Mouse (Mus musculus): ENCODE data around the gene Usp25. TPM values are rescaled to one million over a fixed set of nuclear protein-coding genes. Genes with fewer than 3 reads are reported as not detected.

Gene Usp25
- polyA plus RNA-seq, 1 experiment from 2014 or later = 29.8 TPM

DNA sequence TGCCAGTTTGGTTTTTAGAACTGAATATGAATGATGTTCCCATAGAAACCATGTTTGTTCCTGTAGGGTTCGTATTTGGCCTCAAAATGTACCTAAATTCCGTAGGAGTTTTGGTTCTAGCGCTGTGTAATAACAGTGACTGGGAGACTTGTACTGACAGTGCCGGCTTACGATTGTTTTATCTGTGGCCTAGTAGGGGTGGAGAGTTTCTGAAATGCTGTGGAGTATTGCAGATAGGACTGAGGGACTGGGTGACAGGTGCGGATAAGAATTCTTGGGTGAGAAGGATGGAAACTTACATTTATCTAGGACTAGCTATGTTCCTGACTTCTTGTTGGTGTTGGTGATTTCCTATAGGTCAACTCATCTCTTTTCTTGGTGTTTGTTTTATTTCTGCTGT is 13.4 kb downstream of the Usp25 start:
- no peak overlapping the region for H3K9ac ChIP-seq (replicated peaks; ENCODE audit: low read length)
- no peaks in the 10 kb centered on the region for H3K27me3 ChIP-seq (ENCODE audit: control insufficient read depth, insufficient read depth, low read length)
- no peak overlapping the region for H3K27ac ChIP-seq (replicated peaks; ENCODE audit: low read depth, low read length)
- H3K36me3 ChIP-seq (replicated peaks; ENCODE audit: control insufficient read depth, insufficient read depth, low read depth, low read length) = no peaks in the 10 kb centered on the region
- H3K4me1 ChIP-seq (ENCODE audit: control insufficient read depth, insufficient read depth, low read length) = no peaks in the 10 kb centered on the region
- H3K4me2 ChIP-seq (ENCODE audit: low read depth, low read length) = no peak overlapping the region
- no peak for ATAC-seq (replicated peaks; ENCODE audit: insufficient number of reproducible peaks, low FRiP score, low TSS enrichment, low read depth)
- H3K9me3 ChIP-seq (replicated peaks; ENCODE audit: control insufficient read depth, low read length) = no peaks in the 10 kb centered on the region; the same call in 1 of the 2 replicates
- no peak overlapping the region for H3K4me3 ChIP-seq (ENCODE audit: low read depth, low read length)
- no peak for DNase-seq (ENCODE audit: low spot score)
- 96% methylated on average over 6 of the region's 6 CpGs for WGBS

DNA sequence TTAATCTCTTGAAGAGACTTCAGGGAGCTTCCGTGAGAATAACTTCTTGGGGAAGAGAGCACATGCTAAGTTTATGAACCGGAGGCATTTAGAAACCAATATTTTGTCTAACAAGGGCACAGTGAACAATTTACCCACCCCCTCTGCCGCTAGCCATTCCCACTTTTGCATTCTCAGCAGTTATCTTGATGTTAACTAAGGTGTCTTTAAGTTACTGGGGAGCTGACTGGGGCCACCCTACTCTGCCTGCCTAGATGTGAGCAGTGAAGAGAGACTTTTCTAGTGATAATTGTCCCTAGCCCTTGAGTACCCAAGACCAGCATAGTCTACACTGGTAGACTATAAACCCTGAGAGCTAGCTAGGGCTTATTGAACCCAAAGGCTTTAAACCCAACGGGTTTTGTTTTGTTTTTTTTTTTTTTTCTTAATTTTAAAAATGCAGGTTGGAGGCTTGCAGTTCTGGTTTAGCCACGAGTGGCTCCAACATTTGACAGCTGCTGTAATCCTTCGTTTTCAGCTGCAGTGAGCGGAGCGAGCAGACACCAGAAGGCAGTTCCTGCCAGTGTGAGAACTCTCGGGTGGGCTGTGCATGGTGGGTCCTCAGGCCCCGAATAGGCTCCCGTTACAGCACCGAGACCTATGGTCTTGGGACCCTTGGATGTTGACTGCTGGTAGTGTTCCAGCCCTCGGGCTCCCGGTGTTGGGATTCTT is 14.6 kb downstream of the Usp25 start:
- Histone ChIP-seq H3K4me3 (ENCODE audit: low read depth, low read length) (no peak overlapping the region), H3K36me3 (replicated peaks; ENCODE audit: control insufficient read depth, insufficient read depth, low read depth, low read length) (no peaks in the 10 kb centered on the region), H3K9ac (replicated peaks; ENCODE audit: low read length) (no peak overlapping the region), H3K4me2 (ENCODE audit: low read depth, low read length) (no peak overlapping the region), H3K4me1 (ENCODE audit: control insufficient read depth, insufficient read depth, low read length) (no peaks in the 10 kb centered on the region), H3K9me3 (replicated peaks; ENCODE audit: control insufficient read depth, low read length) (no peaks in the 10 kb centered on the region; the same call in 1 of the 2 replicates), H3K27ac (replicated peaks; ENCODE audit: low read depth, low read length) (no peak overlapping the region), H3K27me3 (ENCODE audit: control insufficient read depth, insufficient read depth, low read length) (no peaks in the 10 kb centered on the region)
- ATAC-seq (replicated peaks; ENCODE audit: insufficient number of reproducible peaks, low FRiP score, low TSS enrichment, low read depth) = peak; percentile 34; the same call in 1 of the 2 replicates
- 82% methylated on average over 14 of the region's 14 CpGs for WGBS
- no peak for DNase-seq (ENCODE audit: low spot score)

DNA sequence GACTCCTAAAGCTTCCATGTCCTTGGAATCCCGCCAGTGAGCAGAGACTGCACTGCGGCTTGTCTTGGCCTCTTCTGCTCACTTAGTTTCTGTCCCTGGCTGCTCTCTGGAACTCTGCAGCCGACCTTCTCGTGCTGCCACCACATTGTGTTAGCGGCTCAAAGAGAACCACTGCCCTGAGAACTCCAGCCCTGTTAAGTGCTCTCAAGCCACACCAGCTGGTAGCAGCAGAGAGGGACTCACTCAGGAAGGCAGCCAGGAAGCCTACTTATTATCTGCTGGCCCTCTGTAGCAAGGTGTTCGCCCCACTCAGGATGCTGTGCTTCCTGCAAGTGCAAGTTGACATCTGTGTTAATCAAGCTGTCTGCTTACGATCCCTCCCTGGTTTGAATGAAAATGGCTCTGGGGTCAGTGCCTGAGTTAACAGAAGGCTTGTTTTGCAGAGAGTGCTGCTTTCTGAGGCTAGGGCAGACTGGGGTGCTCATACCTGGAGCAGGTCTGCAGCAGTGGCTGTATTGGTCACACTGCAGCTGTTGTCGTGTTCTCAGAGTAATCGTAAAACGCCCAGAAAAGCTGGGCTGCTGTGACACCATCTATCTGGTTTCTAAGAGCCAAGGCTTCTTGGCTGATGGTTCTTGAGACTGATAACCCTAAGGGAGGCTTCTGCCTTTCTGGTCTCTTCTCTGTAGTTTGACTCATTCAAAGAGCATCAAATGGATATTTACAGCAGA is 15.3 kb downstream of the Usp25 start:
- WGBS = 79% methylated on average over 10 of the region's 10 CpGs
- ATAC-seq (replicated peaks; ENCODE audit: insufficient number of reproducible peaks, low FRiP score, low TSS enrichment, low read depth) = 0 out of 2 replicates have a peak, but pooled peaks have one; percentile 23
- H3K4me3 ChIP-seq (ENCODE audit: low read depth, low read length) = no peak overlapping the region

DNA sequence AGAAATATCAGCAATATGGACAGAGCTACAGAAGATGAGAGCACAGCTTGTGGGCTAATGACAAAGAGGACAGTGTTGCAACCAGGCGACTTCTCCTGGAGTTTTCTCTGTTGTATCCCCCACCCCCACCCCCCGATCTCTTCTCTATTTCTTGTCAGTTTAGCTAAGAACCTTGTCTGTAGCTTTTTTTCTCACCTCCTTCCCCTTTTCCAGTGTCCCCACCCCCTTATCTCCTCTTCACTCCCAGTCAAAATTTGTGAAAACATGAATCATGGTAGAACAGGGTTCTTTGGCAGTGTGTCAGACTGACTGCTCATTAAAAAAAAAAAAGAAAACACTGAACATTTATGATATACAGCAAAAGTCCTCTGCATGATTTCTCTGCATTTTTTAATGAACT is 16.9 kb downstream of the Usp25 start:
- no peak overlapping the region for H3K27ac ChIP-seq (replicated peaks; ENCODE audit: low read depth, low read length)
- H3K4me1 ChIP-seq (ENCODE audit: control insufficient read depth, insufficient read depth, low read length) = no peaks in the 10 kb centered on the region
- H3K9ac ChIP-seq (replicated peaks; ENCODE audit: low read length) = no peak overlapping the region
- no peaks in the 10 kb centered on the region for H3K36me3 ChIP-seq (replicated peaks; ENCODE audit: control insufficient read depth, insufficient read depth, low read depth, low read length)
- no peak for ATAC-seq (replicated peaks; ENCODE audit: insufficient number of reproducible peaks, low FRiP score, low TSS enrichment, low read depth)
- no peaks in the 10 kb centered on the region for H3K27me3 ChIP-seq (ENCODE audit: control insufficient read depth, insufficient read depth, low read length)
- H3K4me2 ChIP-seq (ENCODE audit: low read depth, low read length) = no peak overlapping the region
- H3K4me3 ChIP-seq (ENCODE audit: low read depth, low read length) = no peak overlapping the region
- 53% methylated on average over 2 of the region's 2 CpGs for WGBS
- DNase-seq (ENCODE audit: low spot score) = no peak
- no peaks in the 10 kb centered on the region for H3K9me3 ChIP-seq (replicated peaks; ENCODE audit: control insufficient read depth, low read length)

More for the DNA sequence above, 15.3 kb downstream of the Usp25 start:
- Histone ChIP-seq H3K27ac (replicated peaks; ENCODE audit: low read depth, low read length) (no peak overlapping the region), H3K4me2 (ENCODE audit: low read depth, low read length) (no peak overlapping the region), H3K9me3 (replicated peaks; ENCODE audit: control insufficient read depth, low read length) (no peaks in the 10 kb centered on the region; the same call in 1 of the 2 replicates), H3K9ac (replicated peaks; ENCODE audit: low read length) (no peak overlapping the region; the same call in 1 of the 2 replicates), H3K36me3 (replicated peaks; ENCODE audit: control insufficient read depth, insufficient read depth, low read depth, low read length) (no peaks in the 10 kb centered on the region), H3K4me1 (ENCODE audit: control insufficient read depth, insufficient read depth, low read length) (no peaks in the 10 kb centered on the region), H3K27me3 (ENCODE audit: control insufficient read depth, insufficient read depth, low read length) (no peaks in the 10 kb centered on the region)
- no peak for DNase-seq (ENCODE audit: low spot score)

DNA sequence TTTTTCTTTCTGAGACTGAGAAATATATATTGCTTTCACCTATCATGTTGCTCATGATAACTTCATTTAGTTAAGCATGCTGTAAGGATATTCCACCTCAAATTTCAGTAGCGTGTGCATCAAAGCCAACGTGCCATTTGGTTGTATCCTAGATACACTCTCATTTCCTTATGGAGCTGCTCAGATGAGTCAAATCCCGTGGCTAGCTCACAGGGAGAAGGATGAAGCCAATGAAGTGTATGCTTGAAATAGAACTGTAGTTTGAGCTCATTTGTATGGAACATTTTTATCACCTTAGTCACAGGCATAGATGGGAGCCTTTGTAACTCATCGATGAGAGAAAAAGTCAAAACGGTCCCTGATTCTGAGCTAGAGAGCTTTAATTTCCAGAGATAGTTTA is 20.8 kb downstream of the Usp25 start:
- no peak overlapping the region for H3K4me3 ChIP-seq (ENCODE audit: low read depth, low read length)
- 92% methylated on average over 5 of the region's 5 CpGs for WGBS
- no peak overlapping the region for H3K9ac ChIP-seq (replicated peaks; ENCODE audit: low read length)
- DNase-seq (ENCODE audit: low spot score) (no peak), ATAC-seq (replicated peaks; ENCODE audit: insufficient number of reproducible peaks, low FRiP score, low TSS enrichment, low read depth) (no peak)
- no peaks in the 10 kb centered on the region for H3K27me3 ChIP-seq (ENCODE audit: control insufficient read depth, insufficient read depth, low read length)
- no peaks in the 10 kb centered on the region for H3K4me1 ChIP-seq (ENCODE audit: control insufficient read depth, insufficient read depth, low read length)
- no peak overlapping the region for H3K4me2 ChIP-seq (ENCODE audit: low read depth, low read length)
- H3K27ac ChIP-seq (replicated peaks; ENCODE audit: low read depth, low read length) = no peak overlapping the region
- 0 out of 2 replicates have a peak, but pooled peaks cover 2% of the 10 kb centered on the region for H3K36me3 ChIP-seq (replicated peaks; ENCODE audit: control insufficient read depth, insufficient read depth, low read depth, low read length)
- H3K9me3 ChIP-seq (replicated peaks; ENCODE audit: control insufficient read depth, low read length) = no peaks in the 10 kb centered on the region

DNA sequence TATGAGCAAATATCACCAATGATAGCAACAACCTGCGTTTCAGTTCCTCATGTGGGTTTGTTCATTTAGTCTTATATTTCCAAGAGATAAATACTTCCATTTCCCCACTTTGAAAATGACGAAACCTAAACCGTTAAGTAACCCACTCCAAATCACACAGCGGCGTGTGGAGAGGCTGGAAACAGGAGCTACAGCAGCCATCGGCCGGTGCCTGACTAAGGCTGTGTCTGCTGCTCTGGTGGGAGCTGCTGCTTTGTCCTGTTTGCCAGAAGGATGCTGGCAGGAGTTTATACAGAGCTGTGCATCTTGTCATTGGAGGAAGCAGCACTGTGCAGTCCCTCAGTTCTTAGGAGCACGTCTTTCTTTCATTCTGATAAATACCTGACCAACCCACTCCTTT is 21.2 kb downstream of the Usp25 start:
- Histone ChIP-seq H3K27ac (replicated peaks; ENCODE audit: low read depth, low read length) (no peak overlapping the region), H3K4me3 (ENCODE audit: low read depth, low read length) (no peak overlapping the region), H3K4me1 (ENCODE audit: control insufficient read depth, insufficient read depth, low read length) (no peaks in the 10 kb centered on the region), H3K9me3 (replicated peaks; ENCODE audit: control insufficient read depth, low read length) (no peaks in the 10 kb centered on the region), H3K9ac (replicated peaks; ENCODE audit: low read length) (no peak overlapping the region), H3K27me3 (ENCODE audit: control insufficient read depth, insufficient read depth, low read length) (no peaks in the 10 kb centered on the region), H3K36me3 (replicated peaks; ENCODE audit: control insufficient read depth, insufficient read depth, low read depth, low read length) (0 out of 2 replicates have a peak, but pooled peaks cover 2% of the 10 kb centered on the region), H3K4me2 (ENCODE audit: low read depth, low read length) (no peak overlapping the region)
- DNase-seq (ENCODE audit: low spot score) (no peak), ATAC-seq (replicated peaks; ENCODE audit: insufficient number of reproducible peaks, low FRiP score, low TSS enrichment, low read depth) (no peak)
- WGBS = 83% methylated on average over 8 of the region's 8 CpGs

DNA sequence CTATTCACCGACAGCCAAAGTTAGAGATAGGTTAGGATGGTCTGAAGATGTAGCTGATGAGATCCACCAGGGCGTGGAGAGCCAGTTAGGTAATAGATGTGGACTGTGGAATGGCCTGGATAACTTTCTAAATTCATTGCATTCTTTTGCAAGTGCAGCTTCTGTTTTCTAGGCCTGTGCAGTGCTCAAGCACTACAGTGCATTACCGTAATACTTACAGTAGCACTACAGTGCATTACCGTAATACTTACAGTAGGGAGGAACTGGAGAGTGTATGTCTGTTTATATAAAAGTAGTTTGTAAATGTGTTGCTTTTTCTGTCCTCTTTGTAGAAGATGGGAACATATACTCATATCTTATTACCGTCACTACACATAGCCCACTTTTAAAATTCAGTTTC is 28.1 kb downstream of the Usp25 start:
- Histone ChIP-seq H3K9me3 (replicated peaks; ENCODE audit: control insufficient read depth, low read length) (no peaks in the 10 kb centered on the region), H3K4me2 (ENCODE audit: low read depth, low read length) (no peak overlapping the region), H3K9ac (replicated peaks; ENCODE audit: low read length) (no peak overlapping the region), H3K36me3 (replicated peaks; ENCODE audit: control insufficient read depth, insufficient read depth, low read depth, low read length) (0 out of 2 replicates have a peak, but pooled peaks cover 2% of the 10 kb centered on the region), H3K4me1 (ENCODE audit: control insufficient read depth, insufficient read depth, low read length) (no peaks in the 10 kb centered on the region), H3K27me3 (ENCODE audit: control insufficient read depth, insufficient read depth, low read length) (no peaks in the 10 kb centered on the region), H3K27ac (replicated peaks; ENCODE audit: low read depth, low read length) (no peak overlapping the region), H3K4me3 (ENCODE audit: low read depth, low read length) (no peak overlapping the region)
- DNase-seq (ENCODE audit: low spot score) (no peak), ATAC-seq (replicated peaks; ENCODE audit: insufficient number of reproducible peaks, low FRiP score, low TSS enrichment, low read depth) (no peak)
- WGBS = 83% methylated on average over 5 of the region's 5 CpGs

DNA sequence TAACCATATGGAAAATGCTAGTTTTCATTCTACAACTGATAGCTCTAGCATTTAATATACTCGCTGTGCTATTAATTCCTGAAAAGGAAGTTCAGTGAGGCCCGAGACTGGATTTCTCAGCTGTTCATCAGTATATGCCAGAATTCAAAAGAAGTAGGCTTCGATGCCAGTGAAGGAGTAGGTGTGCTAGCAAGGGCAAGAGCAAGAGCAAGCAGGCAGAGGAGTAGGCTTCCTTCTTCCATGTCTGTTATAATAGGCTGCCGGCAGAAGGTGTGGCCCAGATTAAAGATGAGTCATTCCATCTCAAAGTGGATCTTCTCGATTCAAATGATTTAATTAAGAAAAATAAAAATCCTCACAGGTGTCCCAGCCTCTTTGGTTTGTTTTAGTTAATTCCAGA is 30.0 kb downstream of the Usp25 start:
- 93% methylated on average over 5 of the region's 5 CpGs for WGBS
- H3K4me3 ChIP-seq (ENCODE audit: low read depth, low read length) = no peak overlapping the region
- H3K27ac ChIP-seq (replicated peaks; ENCODE audit: low read depth, low read length) = no peak overlapping the region
- no peak for ATAC-seq (replicated peaks; ENCODE audit: insufficient number of reproducible peaks, low FRiP score, low TSS enrichment, low read depth)
- no peaks in the 10 kb centered on the region for H3K27me3 ChIP-seq (ENCODE audit: control insufficient read depth, insufficient read depth, low read length)
- H3K9me3 ChIP-seq (replicated peaks; ENCODE audit: control insufficient read depth, low read length) = no peaks in the 10 kb centered on the region
- no peak overlapping the region for H3K4me2 ChIP-seq (ENCODE audit: low read depth, low read length)
- H3K4me1 ChIP-seq (ENCODE audit: control insufficient read depth, insufficient read depth, low read length) = no peaks in the 10 kb centered on the region
- H3K9ac ChIP-seq (replicated peaks; ENCODE audit: low read length) = no peak overlapping the region
- H3K36me3 ChIP-seq (replicated peaks; ENCODE audit: control insufficient read depth, insufficient read depth, low read depth, low read length) = 0 out of 2 replicates have a peak, but pooled peaks cover under 1% of the 10 kb centered on the region
- no peak for DNase-seq (ENCODE audit: low spot score)
